8 mouse cellular contexts compared by ENCODE assay signal in the genomic region with DNA sequence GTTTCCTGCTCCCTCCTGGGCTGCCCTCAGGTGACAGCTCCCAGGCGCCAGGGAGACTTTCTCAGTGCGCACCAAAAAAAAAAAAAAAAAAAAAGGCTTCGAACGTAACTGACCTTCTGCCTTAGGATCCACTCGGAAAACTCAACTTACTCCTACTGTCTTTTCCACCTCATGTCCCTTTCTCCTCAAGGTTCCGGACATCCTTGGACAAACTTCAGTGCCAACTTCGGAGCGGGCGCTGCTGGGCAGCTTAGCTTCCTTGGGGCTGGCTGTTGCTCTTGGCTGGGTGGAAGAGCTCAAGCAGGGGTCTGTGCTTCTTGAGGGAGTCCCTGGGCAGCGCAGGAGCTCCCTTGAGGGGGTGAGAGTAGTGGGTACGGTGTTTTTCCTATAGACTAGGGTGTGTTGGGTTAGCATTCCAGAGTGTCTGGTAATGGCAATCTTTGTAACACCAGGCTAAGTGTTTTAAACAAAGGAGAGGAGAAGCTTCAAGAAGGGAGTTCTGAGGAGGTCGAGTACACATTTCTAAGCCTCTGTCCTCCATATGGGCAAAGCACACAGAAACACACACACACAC. TPM values are rescaled to one million over a fixed set of nuclear protein-coding genes. Genes with fewer than 3 reads are reported as not detected.
DNase-seq lines count a peak whose midpoint lies in the region; ATAC-seq lines count a peak whose summit lies in the region.

No protein-coding gene starts in this region.

- no peaks in the 10 kb centered on the region for H3K9me3 ChIP-seq in forebrain, embryonic 15.5 days
- H3K9me3 ChIP-seq in hindbrain, embryonic 15.5 days, result no peaks in the 10 kb centered on the region
- no peaks in the 10 kb centered on the region for H3K9me3 ChIP-seq in limb, embryonic 13.5 days
- no peaks in the 10 kb centered on the region for H3K9me3 ChIP-seq in midbrain, embryonic 11.5 days (ENCODE audit: control insufficient read depth, low read length)

- H3K27me3 ChIP-seq in forebrain, embryonic 15.5 days, result peaks cover 36% of the 10 kb centered on the region
- no peaks in the 10 kb centered on the region for H3K27me3 ChIP-seq in hindbrain, embryonic 15.5 days
- H3K27me3 ChIP-seq in limb, embryonic 13.5 days, result no peaks in the 10 kb centered on the region
- no peaks in the 10 kb centered on the region for H3K27me3 ChIP-seq in midbrain, embryonic 11.5 days (ENCODE audit: control insufficient read depth, insufficient read depth, low read length)

- DNase-seq in cerebellum, postnatal 14 days, result peak; percentile 8
- DNase-seq in cerebellum, adult 9-11 months, result no peak
- DNase-seq in midbrain, embryonic 11.5 days (ENCODE audit: low spot score, missing footprints), result peak; percentile 96
- DNase-seq in testis, postnatal 10 days (ENCODE audit: low spot score), result peak; percentile 41

- peaks cover 12% of the 10 kb centered on the region for H3K4me1 ChIP-seq in forebrain, embryonic 15.5 days
- peaks cover 14% of the 10 kb centered on the region for H3K4me1 ChIP-seq in hindbrain, embryonic 15.5 days (replicated peaks)
- H3K4me1 ChIP-seq in limb, embryonic 13.5 days, result peaks cover 9% of the 10 kb centered on the region
- peaks cover 6% of the 10 kb centered on the region for H3K4me1 ChIP-seq in midbrain, embryonic 11.5 days (ENCODE audit: control insufficient read depth, insufficient read depth, low read length)

- peak overlapping the region; percentile 87 for H3K4me2 ChIP-seq in forebrain, embryonic 15.5 days (replicated peaks)
- peak overlapping the region; percentile 97 for H3K4me2 ChIP-seq in hindbrain, embryonic 15.5 days
- peak overlapping the region; percentile 85 for H3K4me2 ChIP-seq in limb, embryonic 13.5 days (replicated peaks)
- peak overlapping the region; percentile 71 for H3K4me2 ChIP-seq in midbrain, embryonic 11.5 days

- 2% methylated on average over 12 of the region's 12 CpGs for WGBS in forebrain, embryonic 15.5 days
- under 1% methylated on average over 12 of the region's 12 CpGs for WGBS in hindbrain, embryonic 15.5 days
- WGBS in limb, embryonic 13.5 days, result 0% methylated on average over 12 of the region's 12 CpGs
- under 1% methylated on average over 12 of the region's 12 CpGs for WGBS in midbrain, embryonic 11.5 days

- H3K4me3 ChIP-seq in forebrain, embryonic 15.5 days, result peak overlapping the region; percentile 55
- H3K4me3 ChIP-seq in hindbrain, embryonic 15.5 days, result peak overlapping the region; percentile 58
- H3K4me3 ChIP-seq in limb, embryonic 13.5 days, result peak overlapping the region; percentile 73
- peak overlapping the region; percentile 68 for H3K4me3 ChIP-seq in midbrain, embryonic 11.5 days (ENCODE audit: low read depth, low read length)

- ATAC-seq in activated CD4-positive, CD25-positive, alpha-beta regulatory T cell, adult 4 months, result peak; percentile 2
- ATAC-seq in forebrain, embryonic 15.5 days (replicated peaks), result peak; percentile 21; the same call in 1 of the 2 replicates
- 0 out of 2 replicates have a peak, but pooled peaks have one; percentile 11 for ATAC-seq in hindbrain, embryonic 15.5 days (ENCODE audit: low FRiP score, low read depth)
- ATAC-seq in limb, embryonic 13.5 days (ENCODE audit: low FRiP score, low read depth), result no peak
- peak; percentile 19; the same call in 1 of the 2 replicates for ATAC-seq in midbrain, embryonic 11.5 days (ENCODE audit: low FRiP score)

- H3K36me3 ChIP-seq in forebrain, embryonic 15.5 days, result no peaks in the 10 kb centered on the region
- H3K36me3 ChIP-seq in hindbrain, embryonic 15.5 days, result no peaks in the 10 kb centered on the region
- no peaks in the 10 kb centered on the region for H3K36me3 ChIP-seq in limb, embryonic 13.5 days
- H3K36me3 ChIP-seq in midbrain, embryonic 11.5 days (ENCODE audit: control insufficient read depth, insufficient read depth, low read length), result no peaks in the 10 kb centered on the region

- peak overlapping the region; percentile 54 for H3K9ac ChIP-seq in forebrain, embryonic 15.5 days (replicated peaks)
- H3K9ac ChIP-seq in hindbrain, embryonic 15.5 days, result peak overlapping the region; percentile 54
- peak overlapping the region; percentile 78 for H3K9ac ChIP-seq in limb, embryonic 13.5 days
- peak overlapping the region; percentile 83 for H3K9ac ChIP-seq in midbrain, embryonic 11.5 days (ENCODE audit: low read length)

- H3K27ac ChIP-seq in forebrain, embryonic 15.5 days (replicated peaks), result peak overlapping the region; percentile 31; the same call in 1 of the 2 replicates
- H3K27ac ChIP-seq in hindbrain, embryonic 15.5 days (replicated peaks), result peak overlapping the region; percentile 73
- H3K27ac ChIP-seq in limb, embryonic 13.5 days, result peak overlapping the region; percentile 95
- H3K27ac ChIP-seq in midbrain, embryonic 11.5 days (ENCODE audit: low read depth, low read length), result peak overlapping the region; percentile 68; the same call in 1 of the 2 replicates

RNA-seq across cellular contexts. Expression of gene Wls, which starts 1.4 kb away (rescaled TPM):
- 10 to 100 TPM; 76.5 to 91.4 TPM for polyA plus RNA-seq in activated CD4-positive, CD25-positive, alpha-beta regulatory T cell, adult 4 months (2017; shearing (Covaris generic))
- 39.6 and 48.6 TPM in 2 replicates for polyA plus RNA-seq in forebrain, embryonic 15.5 days (2015; fragmentation: Nextera tagmentation; extraction: Ambion mirVana)
- 72.2 and 80.9 TPM in 2 replicates for polyA plus RNA-seq in hindbrain, embryonic 15.5 days (2015; fragmentation: Nextera tagmentation; extraction: Ambion mirVana)
- 186 and 199 TPM in 2 replicates for polyA plus RNA-seq in limb, embryonic 13.5 days (2015; fragmentation: Nextera tagmentation; extraction: Ambion mirVana)
- polyA plus RNA-seq in midbrain, embryonic 11.5 days (2014; fragmentation: Nextera tagmentation; extraction: Ambion mirVana), result 212 and 215 TPM in 2 replicates

Comparison
In these comparisons a context has a peak if more than half of its experiments do, and no peak if none do; other contexts are left out.
1. H3K27ac ChIP-seq: peak in every context shown above with its lines; median percentile 95 in limb, embryonic 13.5 days; 73 in hindbrain, embryonic 15.5 days; 68 in midbrain, embryonic 11.5 days; 31 in forebrain, embryonic 15.5 days.